Mouse (Mus musculus) ovary, postnatal 36 days (tissue): ENCODE results near the gene Vmn1r192.
"Not testable (repeated sequence)": the region's sequence is repeated elsewhere in the genome, so short reads cannot be mapped to it uniquely, and the experiment has no call there.

ENCODE experiments used
- DNase-seq: peaks from one replicate; pipeline ENCODE4 v3.0.0; 2022; ENCODE audit warnings: low spot score, mixed read lengths

Vmn1r192 gene

DNA sequence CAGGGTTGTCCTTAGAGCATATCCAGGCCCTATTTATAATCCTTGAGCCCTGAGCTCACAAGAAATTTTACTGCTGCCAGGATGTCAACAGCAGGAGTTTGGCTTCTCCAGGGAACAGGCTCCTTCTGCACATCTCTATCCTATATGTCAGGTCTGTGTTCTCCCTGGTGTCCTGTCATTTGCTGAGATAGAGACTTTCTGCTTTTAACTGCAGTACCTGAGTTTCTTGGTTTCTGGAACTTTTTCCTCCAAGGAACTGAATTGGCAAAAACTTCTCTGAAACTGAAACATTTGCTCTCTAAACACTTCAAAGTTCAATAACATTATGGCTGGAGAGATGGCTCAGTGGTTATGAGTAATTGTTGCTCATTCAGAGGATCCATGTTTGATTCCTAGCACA, at the start of gene Vmn1r192:
Gene Vmn1r192 (minus strand): TSS at position 101 of the 400 bp plus-strand sequence.
- no peak for DNase-seq

DNA sequence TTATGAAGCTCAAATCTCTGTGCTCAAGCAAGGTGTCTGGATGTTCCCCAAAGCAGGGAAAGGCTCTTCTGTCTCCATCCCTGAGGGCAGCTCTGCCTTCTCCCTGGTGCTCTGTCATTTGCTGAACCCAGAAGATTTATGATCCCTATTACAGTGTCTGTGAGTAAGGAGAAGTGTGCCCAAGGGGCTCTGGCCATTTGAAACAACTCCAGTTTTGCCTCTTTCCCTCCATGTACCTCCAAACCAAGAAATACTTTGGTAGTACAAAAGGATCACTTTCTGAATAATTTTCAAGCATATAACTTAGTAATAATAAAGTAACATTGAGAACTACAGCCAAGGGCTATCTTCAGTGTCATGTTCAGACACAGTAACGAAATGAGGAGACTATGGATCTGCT, 32.1 kb upstream of the Vmn1r192 start, which contains the start of gene Vmn1r193:
Gene Vmn1r193 (minus strand): TSS at position 101 of the 400 bp plus-strand sequence.
- not testable (repeated sequence) for DNase-seq

DNA sequence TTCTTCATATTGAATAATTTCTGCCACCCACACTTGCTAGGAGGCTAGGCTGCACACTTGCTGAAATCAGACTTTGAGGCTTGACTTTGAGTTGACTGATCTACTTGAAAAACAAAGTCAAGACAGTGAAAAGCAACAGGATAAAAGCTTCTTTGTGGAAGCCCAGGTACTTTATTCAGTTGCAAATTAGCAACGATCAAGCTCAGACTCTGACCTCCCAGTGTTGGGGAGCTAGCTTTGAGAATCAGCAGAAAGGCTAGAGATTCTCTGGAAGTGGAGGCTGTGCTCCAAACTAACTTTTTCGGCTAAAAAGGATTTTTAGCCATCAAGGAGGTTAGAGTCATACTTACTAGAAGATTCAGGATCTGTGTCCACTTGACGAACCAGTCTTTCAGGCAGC, 1.8 kb upstream of the Vmn1r192 start:
- DNase-seq, result not testable (repeated sequence)

DNA sequence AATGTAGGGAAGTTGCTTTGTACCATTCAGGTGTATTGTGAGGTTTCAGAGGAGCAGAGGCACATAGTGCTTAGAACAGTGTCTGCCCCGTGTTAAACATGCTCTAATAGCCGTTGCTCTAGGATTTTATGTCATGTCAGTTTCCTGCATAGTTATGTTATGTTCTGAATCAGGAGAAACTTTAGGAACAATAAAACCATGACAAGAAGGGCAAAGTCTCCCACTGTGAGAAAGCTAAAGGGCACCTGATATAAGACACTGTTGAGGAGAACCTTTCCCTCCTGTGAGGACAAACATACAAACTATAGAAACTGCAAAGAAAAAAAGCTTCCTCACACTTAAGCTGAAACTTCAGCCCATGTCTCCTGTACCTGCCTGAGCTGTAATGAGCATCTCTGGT, 556 bp downstream of the Vmn1r192 start:
- DNase-seq, result no peak

DNA sequence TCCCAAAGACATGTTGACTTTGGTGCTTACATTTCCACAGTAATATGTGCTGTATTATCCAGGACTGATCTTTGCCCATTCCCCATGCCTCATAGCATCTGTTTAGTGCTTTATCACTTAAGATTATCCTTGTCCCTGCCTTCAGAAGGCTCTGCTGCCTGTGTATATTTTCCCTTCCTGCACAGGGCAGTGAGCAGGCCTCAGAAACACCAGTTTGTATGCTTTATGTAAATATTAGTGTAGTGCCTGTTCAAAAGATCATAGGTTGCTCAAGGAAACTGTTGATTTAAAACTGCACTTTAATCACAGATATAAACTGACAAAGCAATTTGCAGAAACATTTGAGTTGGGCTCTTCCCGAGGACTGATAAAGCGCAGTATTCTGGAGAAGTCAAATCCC, 1.6 kb downstream of the Vmn1r192 start:
- DNase-seq, result no peak

DNA sequence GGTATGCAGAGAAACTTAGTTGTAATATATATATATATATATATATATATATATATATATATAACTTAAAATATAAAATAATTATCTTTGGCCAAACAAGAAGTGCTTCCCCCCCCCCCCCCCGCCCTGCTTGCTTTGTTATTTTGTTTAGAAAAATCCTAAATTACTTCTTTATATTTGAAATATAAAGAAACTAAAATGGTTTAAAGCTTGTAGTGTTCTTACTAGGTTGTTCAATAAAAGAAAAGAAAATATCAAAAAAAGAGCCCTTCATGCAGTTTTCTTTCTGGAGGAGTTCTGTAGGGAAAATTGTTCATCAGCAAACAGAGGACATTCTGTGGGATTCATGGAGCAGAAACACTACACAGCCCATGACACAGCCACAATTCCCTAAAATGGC, 7.1 kb downstream of the Vmn1r192 start, which contains the start of gene Vmn1r191:
Gene Vmn1r191 (minus strand): TSS at position 101 of the 400 bp plus-strand sequence.
- DNase-seq, result no peak

DNA sequence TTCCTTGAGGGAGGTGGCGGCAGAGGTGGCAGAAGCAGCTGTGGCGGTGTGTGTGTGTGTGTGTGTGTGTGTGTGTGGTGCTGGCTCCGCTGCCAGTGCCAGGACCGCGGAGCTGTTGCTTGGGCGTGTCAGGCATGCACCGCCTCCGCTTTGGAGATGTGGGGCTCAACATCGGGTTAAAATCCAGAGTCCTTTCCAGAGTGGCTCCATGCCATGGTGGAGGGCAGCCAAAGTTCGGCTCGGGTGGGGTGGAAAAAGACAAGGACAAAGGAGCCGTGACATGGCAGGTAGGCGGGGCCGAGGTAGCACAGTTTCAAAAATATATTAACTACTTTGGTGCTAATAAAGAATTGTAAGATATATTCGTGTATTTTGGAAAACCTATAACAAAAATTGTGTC, 22.5 kb downstream of the Vmn1r192 start:
- no peak for DNase-seq

DNA sequence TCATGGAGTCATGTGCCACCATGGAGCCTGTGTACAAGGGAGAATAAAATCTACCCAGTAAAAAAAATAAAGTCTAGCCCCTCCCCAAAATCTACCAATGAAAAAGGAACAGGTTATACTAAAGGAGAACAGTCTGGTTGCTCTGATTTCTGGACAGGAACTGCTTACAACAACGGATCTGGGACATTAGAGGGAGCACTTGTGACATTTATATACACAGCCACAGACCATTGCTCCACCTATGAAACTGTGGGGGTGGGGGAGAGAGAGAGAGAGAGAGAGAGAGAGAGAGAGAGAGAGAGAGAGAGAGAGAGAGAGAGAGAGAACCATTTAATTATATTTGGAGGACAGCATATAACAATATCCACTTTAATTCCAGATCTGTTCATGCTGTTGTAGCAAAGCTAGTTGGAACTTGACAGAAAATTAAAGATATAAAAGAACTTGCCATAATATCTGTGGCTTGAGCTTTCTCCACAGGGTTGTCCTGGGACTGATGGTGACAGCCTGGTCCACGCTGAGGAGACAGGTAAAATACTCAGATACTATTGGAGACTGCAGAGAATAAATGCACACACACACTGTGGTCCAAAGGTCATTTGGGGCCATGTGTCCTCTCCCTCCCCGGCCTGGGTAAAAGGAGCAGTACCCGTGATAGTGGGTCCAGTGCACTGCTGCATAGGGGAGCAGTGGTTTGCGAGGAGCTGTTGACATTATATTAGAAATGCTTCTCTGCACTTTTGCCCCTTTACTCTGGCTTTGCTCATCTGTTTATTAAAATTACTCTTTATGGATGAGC, 54.2 kb downstream of the Vmn1r192 start:
- DNase-seq, result not testable (repeated sequence)
